Mouse (Mus musculus) testis, adult 2 months (tissue): ENCODE data around the gene Tefm. TPM values are rescaled to one million over a fixed set of nuclear protein-coding genes. Genes with fewer than 3 reads are reported as not detected.
A peak's percentile ranks its signal among the peaks of the same experiment; 100 is the strongest.

Experiments used
- H3K27ac ChIP-seq: fragments of 200-500 bp; 2 replicates; pipeline ENCODE4 v1.5.1; 2012; ENCODE audit warnings: low read depth, low read length; ENCODE audit not compliant: control insufficient read depth, insufficient read depth
- H3K27me3 ChIP-seq: fragments of 200-500 bp; 2 replicates; pipeline ENCODE4 v1.6.1; 2012; ENCODE audit warnings: mild to moderate bottlenecking, low read length, moderate library complexity; ENCODE audit not compliant: control insufficient read depth, insufficient read depth
- H3K36me3 ChIP-seq: fragments of 200-500 bp; 2 replicates; pipeline ENCODE4 v1.6.1; 2012; ENCODE audit warnings: mild to moderate bottlenecking, low read length; ENCODE audit not compliant: control insufficient read depth, insufficient read depth
- H3K4me1 ChIP-seq: fragments of 200-500 bp; 2 replicates; pipeline ENCODE4 v1.6.1; 2012; ENCODE audit warnings: low read length; ENCODE audit not compliant: control insufficient read depth, insufficient read depth
- H3K4me3 ChIP-seq: fragments of 200-500 bp; 2 replicates; pipeline ENCODE4 v1.5.1; 2012; ENCODE audit warnings: low read depth, mild to moderate bottlenecking, low read length, moderate library complexity, mixed read lengths; ENCODE audit not compliant: control insufficient read depth
- CTCF ChIP-seq: fragments of 200-500 bp; IDR thresholded peaks from 2 replicates; pipeline ENCODE4 v1.5.1; 2012; ENCODE audit warnings: low read depth, mild to moderate bottlenecking, inconsistent platforms, low read length, moderate library complexity; ENCODE audit not compliant: control insufficient read depth, insufficient read depth, insufficient replicate concordance
- POLR2A ChIP-seq: fragments of 200-500 bp; IDR thresholded peaks from 2 replicates; pipeline ENCODE4 v1.6.1; 2012; ENCODE audit warnings: low read depth, mild to moderate bottlenecking, inconsistent platforms, low read length, moderate library complexity; ENCODE audit not compliant: control insufficient read depth
- polyA plus RNA-seq: library from polyadenylated mRNA; depleted of rRNA; stranded (reverse); fragments of >200 nt; gene quantifications from 2 replicates; pipeline ENCODE4 v1.2.3, GENCODE M21; 2012

The Tefm gene
- polyA plus RNA-seq, 1 experiment, result 4.2 TPM

- peaks cover 4% of the 10 kb centered on the region for H3K4me1 ChIP-seq
- H3K27ac ChIP-seq, result no peak overlapping the region
- no peaks in the 10 kb centered on the region for H3K36me3 ChIP-seq
- TF ChIP-seq CTCF (no peak), POLR2A (no peak)
- H3K27me3 ChIP-seq, result no peaks in the 10 kb centered on the region
- no peak overlapping the region for H3K4me3 ChIP-seq
Measured at GRCm38 (mm10) chr11:80147748-80148147, 5.8 kb upstream of the Tefm start.

DNA sequence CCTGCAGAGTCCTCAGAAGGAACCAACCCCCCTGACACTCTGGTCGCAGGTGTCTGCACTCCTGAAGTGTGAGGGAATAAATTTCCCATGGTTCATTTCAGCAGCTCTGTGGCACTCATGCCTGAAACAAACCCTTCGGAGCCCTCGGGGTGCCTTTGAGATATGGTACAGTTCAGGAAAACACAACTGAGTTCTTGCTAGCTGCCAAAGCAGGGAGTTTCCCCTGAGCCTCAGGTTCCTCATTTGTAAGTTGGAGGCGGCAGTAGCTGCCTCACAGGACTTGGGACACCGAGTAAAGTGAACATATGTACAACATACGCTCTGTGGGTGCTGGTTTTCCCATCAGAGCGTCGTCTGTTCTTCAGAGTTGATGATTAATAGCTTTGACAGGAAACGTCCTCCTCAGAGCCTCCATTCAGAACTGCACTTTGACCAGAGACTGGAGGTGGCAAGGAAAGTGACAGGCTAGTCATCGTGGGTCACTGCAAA lies 3.9 kb upstream of the Tefm start:
- Histone ChIP-seq H3K27ac (no peak overlapping the region), H3K36me3 (no peaks in the 10 kb centered on the region), H3K4me3 (no peak overlapping the region), H3K27me3 (no peaks in the 10 kb centered on the region), H3K4me1 (peaks cover 7% of the 10 kb centered on the region)
- TF ChIP-seq CTCF (no peak), POLR2A (no peak)

- TF ChIP-seq CTCF, result no peak
- no peak for TF ChIP-seq POLR2A
- peak overlapping the region; percentile 61 for H3K27ac ChIP-seq
- peaks cover 7% of the 10 kb centered on the region for H3K4me1 ChIP-seq
- H3K27me3 ChIP-seq, result no peaks in the 10 kb centered on the region
- no peaks in the 10 kb centered on the region for H3K36me3 ChIP-seq
- peak overlapping the region; percentile 97 for H3K4me3 ChIP-seq
Measured at GRCm38 (mm10) chr11:80142872-80143271, 897 bp upstream of the Tefm start.

GRCm38 (mm10) chr11:80137773-80138172 lies 4.2 kb downstream of the Tefm start:
- no peak overlapping the region for H3K27ac ChIP-seq

DNA sequence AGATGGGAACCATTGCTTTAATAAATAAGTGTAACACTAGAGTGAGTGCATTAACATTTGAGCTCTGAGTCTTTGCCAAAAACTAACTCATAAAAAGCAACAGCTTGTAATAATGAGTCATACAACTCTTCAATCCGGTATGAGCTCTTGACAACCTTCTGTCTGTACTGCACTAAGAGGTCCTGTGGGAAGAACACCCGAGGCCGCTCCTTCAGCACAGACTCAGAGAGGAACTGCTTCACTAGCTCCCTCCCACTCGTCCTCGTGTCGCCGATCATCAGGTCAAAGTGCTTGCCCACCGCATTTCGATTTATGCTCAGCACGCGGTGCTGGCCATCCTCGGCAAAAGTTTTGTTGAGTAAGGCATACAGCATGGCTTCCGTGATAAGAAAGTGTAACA lies 5.2 kb downstream of the Tefm start:
- H3K4me3 ChIP-seq, result no peak overlapping the region
- H3K27ac ChIP-seq, result no peak overlapping the region
- H3K36me3 ChIP-seq, result no peaks in the 10 kb centered on the region
- TF ChIP-seq CTCF, result no peak
- TF ChIP-seq POLR2A, result no peak
- H3K4me1 ChIP-seq, result no peaks in the 10 kb centered on the region
- H3K27me3 ChIP-seq, result no peaks in the 10 kb centered on the region

More at GRCm38 (mm10) chr11:80137773-80138172, 4.2 kb downstream of the Tefm start:
- Histone ChIP-seq H3K4me3 (no peak overlapping the region), H3K4me1 (peaks cover 2% of the 10 kb centered on the region), H3K36me3 (no peaks in the 10 kb centered on the region), H3K27me3 (no peaks in the 10 kb centered on the region)
- TF ChIP-seq POLR2A (no peak), CTCF (no peak)

GRCm38 (mm10) chr11:80135954-80136683 lies 5.9 kb downstream of the Tefm start:
- Histone ChIP-seq H3K4me1 (no peaks in the 10 kb centered on the region), H3K4me3 (no peak overlapping the region), H3K27me3 (no peaks in the 10 kb centered on the region), H3K36me3 (no peaks in the 10 kb centered on the region), H3K27ac (no peak overlapping the region)
- no peak for TF ChIP-seq CTCF
- no peak for TF ChIP-seq POLR2A

GRCm38 (mm10) chr11:80134744-80135143 lies 7.2 kb downstream of the Tefm start:
- TF ChIP-seq POLR2A (no peak), CTCF (no peak)
- no peaks in the 10 kb centered on the region for H3K27me3 ChIP-seq
- no peaks in the 10 kb centered on the region for H3K36me3 ChIP-seq
- no peak overlapping the region for H3K27ac ChIP-seq
- H3K4me3 ChIP-seq, result no peak overlapping the region
- H3K4me1 ChIP-seq, result no peaks in the 10 kb centered on the region

- no peak overlapping the region for H3K4me3 ChIP-seq
- H3K27me3 ChIP-seq, result no peaks in the 10 kb centered on the region
- no peak overlapping the region for H3K27ac ChIP-seq
- H3K4me1 ChIP-seq, result no peaks in the 10 kb centered on the region
- no peaks in the 10 kb centered on the region for H3K36me3 ChIP-seq
- TF ChIP-seq CTCF, result no peak
- TF ChIP-seq POLR2A, result no peak
Measured at GRCm38 (mm10) chr11:80132050-80132449, 9.9 kb downstream of the Tefm start.
